Mouse (Mus musculus) lung, embryonic 16.5 days (tissue): ENCODE results near the gene Mfsd4b1. TPM values are rescaled to one million over a fixed set of nuclear protein-coding genes. Genes with fewer than 3 reads are reported as not detected.

ENCODE experiments used
- ATAC-seq: fragments of 200-750 bp; cut with Nextera tagmentation; 2 replicates; pipeline ENCODE4 v1.8.0; 2017; ENCODE audit warnings: low read depth, mild to moderate bottlenecking, moderate library complexity
- H3K27ac ChIP-seq: fragments of 300-500 bp; sonication (generic); 2 replicates; pipeline ENCODE4 v1.5.1; 2014; ENCODE audit warnings: mild to moderate bottlenecking, control low read depth, low read length
- H3K27me3 ChIP-seq: fragments of 300-500 bp; sonication (generic); 2 replicates; pipeline ENCODE4 v1.6.1; 2014; ENCODE audit warnings: low read depth, low read length, mixed read lengths; ENCODE audit not compliant: control insufficient read depth, insufficient read depth
- H3K36me3 ChIP-seq: fragments of 300-500 bp; sonication (generic); 2 replicates; pipeline ENCODE4 v1.6.1; 2014; ENCODE audit warnings: low read length; ENCODE audit not compliant: control insufficient read depth, insufficient read depth
- H3K4me1 ChIP-seq: fragments of 300-500 bp; sonication (generic); replicated peaks from 2 replicates; pipeline ENCODE4 v1.6.1; 2014; ENCODE audit warnings: low read length, mixed read lengths; ENCODE audit not compliant: control insufficient read depth, insufficient read depth
- H3K4me2 ChIP-seq: fragments of 300-500 bp; sonication (generic); 2 replicates; pipeline ENCODE4 v1.6.1; 2014; ENCODE audit warnings: low read depth, low read length, control low read depth
- H3K4me3 ChIP-seq: fragments of 300-500 bp; sonication (generic); 2 replicates; pipeline ENCODE4 v1.5.1; 2014; ENCODE audit warnings: mild to moderate bottlenecking, low read length, control low read depth
- H3K9ac ChIP-seq: fragments of 300-500 bp; sonication (generic); 2 replicates; pipeline ENCODE4 v1.6.1; 2014; ENCODE audit warnings: low read length, control low read depth
- H3K9me3 ChIP-seq: fragments of 300-500 bp; sonication (generic); 2 replicates; pipeline ENCODE4 v1.6.1; 2016; ENCODE audit warnings: low read length; ENCODE audit not compliant: control insufficient read depth
- WGBS: fragments of 180-500 bp; shearing (Covaris S2); extraction: QIAGEN DNeasy Blood & Tissue Kit; methylation state at CpG from one replicate; pipeline ENCODE4 v1.1.7; 2014; 5-methylcytosine and 5-hydroxymethylcytosine counted together
- polyA plus RNA-seq: library from polyadenylated mRNA; unstranded; fragments of >200 nt; fragmentation: Nextera tagmentation; extraction: Ambion mirVana; gene quantifications from 2 replicates; pipeline ENCODE4 v1.2.1, GENCODE M21; 2015

The Mfsd4b1 gene
- polyA plus RNA-seq, 1 experiment from 2014 or later = 0.13 TPM

DNA sequence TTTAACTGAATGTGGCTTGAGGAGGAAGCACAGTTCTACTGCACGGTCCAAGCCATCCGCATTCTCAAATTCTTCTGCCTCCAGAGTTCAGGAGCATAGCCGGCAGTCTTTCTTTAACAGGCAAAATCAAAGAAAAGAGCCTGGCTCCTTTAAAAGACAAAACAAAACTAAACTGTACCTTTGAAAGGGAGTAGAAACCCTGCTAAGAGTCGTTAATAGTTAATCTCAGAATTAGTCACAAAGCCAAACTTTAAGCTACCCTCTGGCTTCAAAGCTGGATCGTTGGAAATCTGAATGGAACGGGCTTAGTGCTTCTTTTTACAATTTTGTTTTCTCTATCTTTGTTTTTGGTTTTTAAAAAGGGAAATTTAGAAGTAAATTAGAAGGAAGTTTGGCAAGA is 37.7 kb upstream of the Mfsd4b1 start:
- no peak for ATAC-seq
- Histone ChIP-seq H3K36me3 (no peaks in the 10 kb centered on the region), H3K27ac (peak overlapping the region; percentile 7; the same call in 1 of the 2 replicates), H3K4me2 (0 out of 2 replicates have a peak overlapping the region, but pooled peaks have one; percentile 4), H3K9ac (no peak overlapping the region), H3K27me3 (no peaks in the 10 kb centered on the region), H3K4me3 (no peak overlapping the region), H3K4me1 (peaks cover 7% of the 10 kb centered on the region), H3K9me3 (no peaks in the 10 kb centered on the region)
- 50% methylated on average over 6 of the region's 6 CpGs for WGBS

DNA sequence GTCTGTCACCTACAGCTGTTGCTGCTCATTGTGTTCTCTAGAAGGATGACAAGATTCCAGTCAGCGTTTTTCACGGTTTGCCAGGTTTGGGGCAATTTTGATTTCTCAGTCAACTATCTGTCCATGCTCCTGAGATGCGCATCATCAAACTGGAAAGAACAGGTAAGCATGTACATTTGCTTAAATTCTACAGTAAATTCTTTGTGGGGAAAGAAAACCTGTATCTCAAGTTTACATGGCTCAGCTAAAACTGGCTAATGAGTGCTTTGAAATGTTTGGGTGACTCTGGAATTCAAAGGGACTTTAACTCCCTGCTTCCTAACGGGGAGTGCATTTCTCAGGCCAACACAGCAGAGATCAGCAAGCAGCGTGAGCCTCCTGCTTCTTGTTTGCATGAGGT is 36.9 kb upstream of the Mfsd4b1 start:
- Histone ChIP-seq H3K4me2 (no peak overlapping the region), H3K36me3 (no peaks in the 10 kb centered on the region), H3K27me3 (no peaks in the 10 kb centered on the region), H3K4me3 (no peak overlapping the region), H3K4me1 (peaks cover 7% of the 10 kb centered on the region), H3K27ac (no peak overlapping the region), H3K9ac (no peak overlapping the region), H3K9me3 (no peaks in the 10 kb centered on the region)
- no peak for ATAC-seq
- 64% methylated on average over 5 of the region's 5 CpGs for WGBS

DNA sequence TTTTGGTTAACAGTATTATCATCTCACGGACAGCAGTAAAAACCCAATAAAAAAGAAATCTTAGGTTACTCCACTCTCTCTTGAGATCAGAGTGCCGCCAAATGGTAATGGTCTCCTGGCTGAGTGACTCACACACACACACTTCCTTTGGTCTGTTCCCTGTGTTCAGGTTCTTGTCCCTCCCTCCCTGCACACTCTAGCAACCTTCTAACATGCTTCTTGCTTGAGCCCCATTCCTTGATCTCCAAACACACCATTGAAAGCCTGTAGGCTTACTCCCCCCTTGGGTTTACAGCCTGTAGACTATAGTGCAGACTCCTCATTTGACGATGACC is 33.7 kb upstream of the Mfsd4b1 start:
- whole genome bisulfite sequencing = 83% methylated on average over 3 of the region's 3 CpGs
- no peak overlapping the region for H3K4me3 ChIP-seq
- no peak overlapping the region for H3K27ac ChIP-seq

DNA sequence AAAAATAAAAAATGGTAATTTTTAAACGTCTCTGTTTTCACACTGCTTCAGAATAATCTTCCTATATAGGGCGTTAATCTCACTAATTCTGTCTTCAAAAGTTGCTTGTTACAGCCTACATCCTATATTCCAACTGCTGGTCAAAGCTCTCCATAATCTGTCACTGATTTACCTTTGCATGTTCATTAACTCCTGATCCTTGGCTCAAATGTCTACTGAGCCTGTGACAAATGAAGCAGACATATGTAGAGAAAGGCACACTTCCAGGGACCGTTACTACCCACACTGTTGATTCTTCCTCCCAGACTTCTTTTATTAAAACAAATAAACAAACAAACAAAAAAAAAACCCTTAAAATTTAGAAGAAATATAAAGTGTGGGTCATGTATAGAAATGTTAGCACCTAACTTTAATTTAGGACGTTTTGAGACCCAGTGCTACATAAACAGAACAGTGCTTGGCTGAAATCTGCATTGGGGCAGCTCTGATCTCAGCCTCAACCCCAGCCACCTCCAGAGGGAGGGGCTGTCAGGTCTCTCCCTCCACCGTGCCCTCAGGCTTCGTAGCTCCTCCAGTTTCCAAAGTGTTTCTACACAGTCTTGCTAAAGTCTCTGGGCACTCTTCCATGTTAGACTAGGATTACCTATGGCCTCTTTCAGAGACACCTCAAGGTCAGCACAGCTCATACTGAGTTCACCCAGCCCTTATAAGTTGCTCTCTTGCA is 33.2 kb upstream of the Mfsd4b1 start:
- no peak overlapping the region for H3K9ac ChIP-seq
- no peaks in the 10 kb centered on the region for H3K36me3 ChIP-seq
- H3K27ac ChIP-seq = no peak overlapping the region
- no peak overlapping the region for H3K4me2 ChIP-seq
- H3K9me3 ChIP-seq = no peaks in the 10 kb centered on the region
- 51% methylated on average over 6 of the region's 6 CpGs for WGBS
- no peak for ATAC-seq
- H3K27me3 ChIP-seq = no peaks in the 10 kb centered on the region
- H3K4me1 ChIP-seq = peaks cover 5% of the 10 kb centered on the region
- no peak overlapping the region for H3K4me3 ChIP-seq

More for the DNA sequence above, 33.7 kb upstream of the Mfsd4b1 start:
- Histone ChIP-seq H3K4me2 (no peak overlapping the region), H3K9ac (no peak overlapping the region), H3K9me3 (no peaks in the 10 kb centered on the region), H3K27me3 (no peaks in the 10 kb centered on the region), H3K4me1 (peaks cover 7% of the 10 kb centered on the region), H3K36me3 (no peaks in the 10 kb centered on the region)
- no peak for ATAC-seq

DNA sequence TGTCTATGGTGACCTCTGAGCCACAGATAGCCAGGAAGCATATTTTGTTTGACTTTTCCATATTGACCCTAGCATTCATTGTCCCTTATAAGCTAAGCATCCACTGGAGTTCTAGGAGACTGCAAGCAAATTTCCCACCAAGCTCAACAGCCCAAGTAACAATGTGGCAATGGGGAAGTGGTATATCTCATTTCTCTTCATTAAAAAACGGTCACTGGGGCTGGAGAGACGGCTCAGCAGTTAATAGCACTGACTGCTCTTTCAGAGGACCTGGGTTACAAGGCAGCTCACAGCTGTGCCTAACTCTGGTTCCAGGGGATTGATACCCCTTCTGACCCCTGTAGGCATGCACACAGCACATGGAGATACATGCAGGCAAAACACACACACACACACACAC is 32.5 kb upstream of the Mfsd4b1 start:
- Histone ChIP-seq H3K27me3 (no peaks in the 10 kb centered on the region), H3K9ac (no peak overlapping the region), H3K4me2 (no peak overlapping the region), H3K4me1 (peaks cover 3% of the 10 kb centered on the region; the same call in 1 of the 2 replicates), H3K36me3 (no peaks in the 10 kb centered on the region), H3K27ac (no peak overlapping the region), H3K4me3 (no peak overlapping the region), H3K9me3 (no peaks in the 10 kb centered on the region)
- 59% methylated on average over 2 of the region's 2 CpGs for WGBS
- no peak for ATAC-seq

DNA sequence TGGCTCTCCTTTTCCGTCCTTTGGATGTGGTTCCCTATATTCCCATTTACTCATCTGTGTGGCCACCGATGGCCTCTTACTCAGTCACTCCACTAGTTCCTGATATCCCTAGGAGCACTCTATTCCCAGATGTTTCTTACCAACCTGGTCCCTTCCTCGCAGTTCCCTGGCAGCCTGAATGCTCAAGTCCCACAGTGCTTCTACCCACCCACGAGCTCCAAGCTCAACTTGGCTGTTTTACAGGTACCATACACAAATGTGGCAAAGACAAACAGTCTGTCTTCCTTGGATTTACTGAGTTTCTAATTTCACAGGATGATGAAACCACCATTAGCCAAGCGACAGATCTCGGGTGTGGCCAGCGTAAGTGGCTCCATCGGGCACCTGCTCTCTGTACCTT is 29.4 kb upstream of the Mfsd4b1 start:
- H3K36me3 ChIP-seq = no peaks in the 10 kb centered on the region
- no peak overlapping the region for H3K27ac ChIP-seq
- H3K4me1 ChIP-seq = no peaks in the 10 kb centered on the region
- no peaks in the 10 kb centered on the region for H3K27me3 ChIP-seq
- ATAC-seq = no peak
- H3K9ac ChIP-seq = no peak overlapping the region
- H3K4me2 ChIP-seq = no peak overlapping the region
- no peak overlapping the region for H3K4me3 ChIP-seq
- H3K9me3 ChIP-seq = no peaks in the 10 kb centered on the region
- WGBS = 84% methylated on average over 8 of the region's 8 CpGs

DNA sequence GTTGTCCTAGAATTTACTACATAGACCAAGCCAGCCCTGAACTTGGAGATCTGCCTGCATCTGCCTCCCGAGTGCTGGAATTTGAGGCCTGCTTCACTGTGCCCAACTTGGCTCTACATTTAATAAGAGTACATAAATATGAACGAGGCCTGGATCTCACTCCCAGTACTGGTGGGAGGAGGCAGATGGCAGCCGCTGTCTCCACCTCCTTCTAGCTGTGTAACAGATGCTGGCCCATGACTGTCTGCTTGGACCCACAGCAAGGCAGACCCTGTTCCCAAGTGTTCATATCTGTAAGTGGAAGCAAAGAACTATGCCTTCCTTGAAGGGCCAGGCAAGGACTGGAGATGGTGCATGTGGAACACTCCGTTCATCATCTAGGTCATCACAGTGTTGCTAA is 28.8 kb upstream of the Mfsd4b1 start:
- no peak overlapping the region for H3K4me3 ChIP-seq
- H3K27ac ChIP-seq = no peak overlapping the region
- no peaks in the 10 kb centered on the region for H3K27me3 ChIP-seq
- no peaks in the 10 kb centered on the region for H3K36me3 ChIP-seq
- no peaks in the 10 kb centered on the region for H3K4me1 ChIP-seq
- no peak overlapping the region for H3K9ac ChIP-seq
- 89% methylated on average over 4 of the region's 4 CpGs for WGBS
- H3K9me3 ChIP-seq = no peaks in the 10 kb centered on the region
- no peak for ATAC-seq
- H3K4me2 ChIP-seq = no peak overlapping the region

DNA sequence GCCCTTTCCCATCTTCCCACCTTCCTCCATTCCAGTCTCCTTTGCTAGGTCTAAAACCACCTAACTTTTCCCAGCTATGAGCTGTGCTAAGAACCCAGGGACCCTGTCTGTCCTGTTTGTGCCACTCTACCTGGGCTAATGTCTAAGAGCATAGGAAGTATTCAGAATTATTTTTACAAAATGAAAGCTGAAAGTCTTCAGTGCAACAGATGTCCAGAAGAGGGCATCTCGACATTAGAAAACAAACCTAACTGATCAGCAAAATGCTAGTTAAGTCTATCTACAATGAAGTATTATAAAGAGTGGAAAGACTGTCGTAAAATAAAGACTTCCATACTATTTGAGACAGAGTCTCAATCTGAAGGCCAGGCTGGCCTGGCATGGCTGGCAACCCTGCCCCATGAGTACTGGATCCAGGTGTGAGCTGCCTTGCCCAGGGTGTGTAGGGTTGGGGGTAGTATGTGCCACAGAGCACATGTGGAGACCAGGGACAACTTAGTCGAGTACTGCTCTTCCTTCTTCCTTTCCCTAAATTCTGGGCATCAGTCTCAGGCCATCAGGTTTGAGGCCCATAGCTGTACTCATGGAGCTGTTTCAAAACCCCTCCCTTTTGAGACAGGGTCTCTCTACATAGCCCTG is 28.3 kb upstream of the Mfsd4b1 start:
- ATAC-seq = peak; percentile 28
- 55% methylated on average over 3 of the region's 3 CpGs for WGBS
- Histone ChIP-seq H3K9me3 (no peaks in the 10 kb centered on the region), H3K4me1 (no peaks in the 10 kb centered on the region), H3K27ac (no peak overlapping the region), H3K9ac (no peak overlapping the region), H3K4me2 (no peak overlapping the region), H3K4me3 (no peak overlapping the region), H3K36me3 (no peaks in the 10 kb centered on the region), H3K27me3 (no peaks in the 10 kb centered on the region)

DNA sequence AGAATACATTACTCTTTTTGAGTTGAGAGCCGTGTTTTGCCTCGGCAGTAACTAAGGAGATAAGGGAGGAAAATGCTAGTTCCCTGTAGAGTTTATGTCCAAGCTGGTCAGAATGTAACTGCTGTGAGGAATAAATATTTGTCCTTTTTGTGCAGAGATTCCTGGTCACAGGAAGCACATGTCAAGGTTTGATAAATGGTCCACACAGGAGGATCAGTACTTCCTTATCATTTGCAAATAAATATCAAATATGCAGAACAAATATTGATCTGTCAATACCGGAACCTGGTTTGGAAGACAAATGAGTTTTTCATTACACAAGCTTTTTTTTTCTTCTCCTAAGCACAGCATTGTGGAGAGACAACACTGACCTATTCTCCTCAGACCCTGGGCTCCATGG is 26.9 kb upstream of the Mfsd4b1 start:
- no peaks in the 10 kb centered on the region for H3K27me3 ChIP-seq
- no peak overlapping the region for H3K4me3 ChIP-seq
- ATAC-seq = no peak
- no peaks in the 10 kb centered on the region for H3K4me1 ChIP-seq
- H3K4me2 ChIP-seq = no peak overlapping the region
- H3K9ac ChIP-seq = no peak overlapping the region
- no peaks in the 10 kb centered on the region for H3K9me3 ChIP-seq
- no peaks in the 10 kb centered on the region for H3K36me3 ChIP-seq
- WGBS = 20% methylated on average over 3 of the region's 3 CpGs
- no peak overlapping the region for H3K27ac ChIP-seq
